Mouse (Mus musculus): Measurements from ENCODE around the gene Dhx58. TPM values are rescaled to one million over a fixed set of nuclear protein-coding genes. Genes with fewer than 3 reads are reported as not detected.

Dhx58 gene
- polyA plus RNA-seq (2014; fragmentation: Nextera tagmentation; extraction: Ambion mirVana): 1.2 and 1.8 TPM in 2 replicates

- Histone ChIP-seq H3K4me1 (ENCODE audit: control insufficient read depth, insufficient read depth, low read length) (no peaks in the 10 kb centered on the region), H3K9ac (replicated peaks; ENCODE audit: low read length) (no peak within 1 kb of the TSS), H3K4me3 (ENCODE audit: low read depth, low read length) (no peak within 1 kb of the TSS), H3K4me2 (ENCODE audit: low read depth, low read length) (no peak within 1 kb of the TSS), H3K27ac (replicated peaks; ENCODE audit: low read depth, low read length) (no peak within 1 kb of the TSS), H3K36me3 (replicated peaks; ENCODE audit: control insufficient read depth, insufficient read depth, low read depth, low read length) (no peaks in the 10 kb centered on the region; the same call in none of the 2 replicates), H3K27me3 (ENCODE audit: control insufficient read depth, insufficient read depth, low read length) (no peaks in the 10 kb centered on the region), H3K9me3 (replicated peaks; ENCODE audit: control insufficient read depth, low read length) (no peaks in the 10 kb centered on the region)
- ATAC-seq (replicated peaks; ENCODE audit: insufficient number of reproducible peaks, low FRiP score, low TSS enrichment, low read depth): no peak
- 60% methylated on average over 7 of the region's 7 CpGs for WGBS
- no peak for DNase-seq (ENCODE audit: low spot score)
Measured at GRCm38 (mm10) chr11:100703851-100704531, at the start of gene Dhx58. Gene Dhx58 (minus strand): TSS chr11:100704271.

GRCm38 (mm10) chr11:100752294-100752693, 48.2 kb upstream of the Dhx58 start:
- Histone ChIP-seq H3K4me3 (ENCODE audit: low read depth, low read length) (no peak overlapping the region), H3K4me1 (ENCODE audit: control insufficient read depth, insufficient read depth, low read length) (no peaks in the 10 kb centered on the region), H3K27ac (replicated peaks; ENCODE audit: low read depth, low read length) (no peak overlapping the region), H3K9ac (replicated peaks; ENCODE audit: low read length) (no peak overlapping the region), H3K4me2 (ENCODE audit: low read depth, low read length) (no peak overlapping the region), H3K27me3 (ENCODE audit: control insufficient read depth, insufficient read depth, low read length) (no peaks in the 10 kb centered on the region), H3K36me3 (replicated peaks; ENCODE audit: control insufficient read depth, insufficient read depth, low read depth, low read length) (no peaks in the 10 kb centered on the region), H3K9me3 (replicated peaks; ENCODE audit: control insufficient read depth, low read length) (no peaks in the 10 kb centered on the region)
- DNase-seq (ENCODE audit: low spot score): no peak
- ATAC-seq (replicated peaks; ENCODE audit: insufficient number of reproducible peaks, low FRiP score, low TSS enrichment, low read depth): no peak
- WGBS: 38% methylated on average over 10 of the region's 10 CpGs

- Histone ChIP-seq H3K4me2 (ENCODE audit: low read depth, low read length) (no peak overlapping the region), H3K9me3 (replicated peaks; ENCODE audit: control insufficient read depth, low read length) (no peaks in the 10 kb centered on the region), H3K9ac (replicated peaks; ENCODE audit: low read length) (no peak overlapping the region), H3K4me3 (ENCODE audit: low read depth, low read length) (no peak overlapping the region), H3K36me3 (replicated peaks; ENCODE audit: control insufficient read depth, insufficient read depth, low read depth, low read length) (no peaks in the 10 kb centered on the region), H3K27me3 (ENCODE audit: control insufficient read depth, insufficient read depth, low read length) (no peaks in the 10 kb centered on the region), H3K27ac (replicated peaks; ENCODE audit: low read depth, low read length) (no peak overlapping the region), H3K4me1 (ENCODE audit: control insufficient read depth, insufficient read depth, low read length) (no peaks in the 10 kb centered on the region)
- ATAC-seq (replicated peaks; ENCODE audit: insufficient number of reproducible peaks, low FRiP score, low TSS enrichment, low read depth) (no peak), DNase-seq (ENCODE audit: low spot score) (no peak)
- 90% methylated on average over 16 of the region's 16 CpGs for WGBS
Measured at GRCm38 (mm10) chr11:100750127-100750526, 46.1 kb upstream of the Dhx58 start.

GRCm38 (mm10) chr11:100749469-100749868, 45.4 kb upstream of the Dhx58 start:
- Histone ChIP-seq H3K27ac (replicated peaks; ENCODE audit: low read depth, low read length) (no peak overlapping the region), H3K4me2 (ENCODE audit: low read depth, low read length) (no peak overlapping the region)
- 50% methylated on average over 25 of the region's 25 CpGs for WGBS

GRCm38 (mm10) chr11:100748620-100749019, 44.5 kb upstream of the Dhx58 start:
- Histone ChIP-seq H3K36me3 (replicated peaks; ENCODE audit: control insufficient read depth, insufficient read depth, low read depth, low read length) (no peaks in the 10 kb centered on the region), H3K27ac (replicated peaks; ENCODE audit: low read depth, low read length) (no peak overlapping the region), H3K4me2 (ENCODE audit: low read depth, low read length) (no peak overlapping the region), H3K9ac (replicated peaks; ENCODE audit: low read length) (no peak overlapping the region), H3K9me3 (replicated peaks; ENCODE audit: control insufficient read depth, low read length) (no peaks in the 10 kb centered on the region), H3K4me3 (ENCODE audit: low read depth, low read length) (no peak overlapping the region), H3K27me3 (ENCODE audit: control insufficient read depth, insufficient read depth, low read length) (no peaks in the 10 kb centered on the region), H3K4me1 (ENCODE audit: control insufficient read depth, insufficient read depth, low read length) (no peaks in the 10 kb centered on the region)
- WGBS: 72% methylated on average over 4 of the region's 4 CpGs
- DNase-seq (ENCODE audit: low spot score) (no peak), ATAC-seq (replicated peaks; ENCODE audit: insufficient number of reproducible peaks, low FRiP score, low TSS enrichment, low read depth) (no peak)

More at GRCm38 (mm10) chr11:100749469-100749868, 45.4 kb upstream of the Dhx58 start:
- DNase-seq (ENCODE audit: low spot score) (no peak), ATAC-seq (replicated peaks; ENCODE audit: insufficient number of reproducible peaks, low FRiP score, low TSS enrichment, low read depth) (no peak)
- H3K9ac ChIP-seq (replicated peaks; ENCODE audit: low read length): no peak overlapping the region
- no peaks in the 10 kb centered on the region for H3K4me1 ChIP-seq (ENCODE audit: control insufficient read depth, insufficient read depth, low read length)
- H3K4me3 ChIP-seq (ENCODE audit: low read depth, low read length): no peak overlapping the region
- no peaks in the 10 kb centered on the region for H3K36me3 ChIP-seq (replicated peaks; ENCODE audit: control insufficient read depth, insufficient read depth, low read depth, low read length)
- H3K27me3 ChIP-seq (ENCODE audit: control insufficient read depth, insufficient read depth, low read length): no peaks in the 10 kb centered on the region
- no peaks in the 10 kb centered on the region for H3K9me3 ChIP-seq (replicated peaks; ENCODE audit: control insufficient read depth, low read length)

GRCm38 (mm10) chr11:100747114-100747513, 43.0 kb upstream of the Dhx58 start:
- H3K27ac ChIP-seq (replicated peaks; ENCODE audit: low read depth, low read length): no peak overlapping the region
- H3K9me3 ChIP-seq (replicated peaks; ENCODE audit: control insufficient read depth, low read length): no peaks in the 10 kb centered on the region
- ATAC-seq (replicated peaks; ENCODE audit: insufficient number of reproducible peaks, low FRiP score, low TSS enrichment, low read depth) (no peak), DNase-seq (ENCODE audit: low spot score) (no peak)
- WGBS: 72% methylated on average over 5 of the region's 5 CpGs
- H3K27me3 ChIP-seq (ENCODE audit: control insufficient read depth, insufficient read depth, low read length): no peaks in the 10 kb centered on the region
- no peak overlapping the region for H3K4me3 ChIP-seq (ENCODE audit: low read depth, low read length)
- no peaks in the 10 kb centered on the region for H3K4me1 ChIP-seq (ENCODE audit: control insufficient read depth, insufficient read depth, low read length)
- no peaks in the 10 kb centered on the region for H3K36me3 ChIP-seq (replicated peaks; ENCODE audit: control insufficient read depth, insufficient read depth, low read depth, low read length)
- no peak overlapping the region for H3K4me2 ChIP-seq (ENCODE audit: low read depth, low read length)
- no peak overlapping the region for H3K9ac ChIP-seq (replicated peaks; ENCODE audit: low read length)

GRCm38 (mm10) chr11:100746546-100746945, 42.5 kb upstream of the Dhx58 start:
- no peak overlapping the region for H3K4me3 ChIP-seq (ENCODE audit: low read depth, low read length)
- H3K9me3 ChIP-seq (replicated peaks; ENCODE audit: control insufficient read depth, low read length): no peaks in the 10 kb centered on the region
- DNase-seq (ENCODE audit: low spot score) (no peak), ATAC-seq (replicated peaks; ENCODE audit: insufficient number of reproducible peaks, low FRiP score, low TSS enrichment, low read depth) (no peak)
- no peaks in the 10 kb centered on the region for H3K4me1 ChIP-seq (ENCODE audit: control insufficient read depth, insufficient read depth, low read length)
- H3K4me2 ChIP-seq (ENCODE audit: low read depth, low read length): no peak overlapping the region
- no peaks in the 10 kb centered on the region for H3K36me3 ChIP-seq (replicated peaks; ENCODE audit: control insufficient read depth, insufficient read depth, low read depth, low read length)
- H3K27me3 ChIP-seq (ENCODE audit: control insufficient read depth, insufficient read depth, low read length): no peaks in the 10 kb centered on the region
- H3K9ac ChIP-seq (replicated peaks; ENCODE audit: low read length): no peak overlapping the region
- H3K27ac ChIP-seq (replicated peaks; ENCODE audit: low read depth, low read length): no peak overlapping the region
- WGBS: 74% methylated on average over 10 of the region's 10 CpGs

- 14% methylated on average over 6 of the region's 6 CpGs for WGBS
- Histone ChIP-seq H3K4me3 (ENCODE audit: low read depth, low read length) (no peak overlapping the region), H3K9me3 (replicated peaks; ENCODE audit: control insufficient read depth, low read length) (no peaks in the 10 kb centered on the region), H3K4me2 (ENCODE audit: low read depth, low read length) (no peak overlapping the region), H3K27ac (replicated peaks; ENCODE audit: low read depth, low read length) (no peak overlapping the region), H3K9ac (replicated peaks; ENCODE audit: low read length) (no peak overlapping the region), H3K4me1 (ENCODE audit: control insufficient read depth, insufficient read depth, low read length) (no peaks in the 10 kb centered on the region), H3K36me3 (replicated peaks; ENCODE audit: control insufficient read depth, insufficient read depth, low read depth, low read length) (no peaks in the 10 kb centered on the region), H3K27me3 (ENCODE audit: control insufficient read depth, insufficient read depth, low read length) (no peaks in the 10 kb centered on the region)
- ATAC-seq (replicated peaks; ENCODE audit: insufficient number of reproducible peaks, low FRiP score, low TSS enrichment, low read depth) (no peak), DNase-seq (ENCODE audit: low spot score) (peak; percentile 71)
Measured at GRCm38 (mm10) chr11:100745085-100745484, 41.0 kb upstream of the Dhx58 start.
